Mouse (Mus musculus): ENCODE results near the gene Rsg1. TPM values are rescaled to one million over a fixed set of nuclear protein-coding genes. Genes with fewer than 3 reads are reported as not detected.

Rsg1 gene
- polyA plus RNA-seq, 1 experiment = 0.81 TPM

DNA sequence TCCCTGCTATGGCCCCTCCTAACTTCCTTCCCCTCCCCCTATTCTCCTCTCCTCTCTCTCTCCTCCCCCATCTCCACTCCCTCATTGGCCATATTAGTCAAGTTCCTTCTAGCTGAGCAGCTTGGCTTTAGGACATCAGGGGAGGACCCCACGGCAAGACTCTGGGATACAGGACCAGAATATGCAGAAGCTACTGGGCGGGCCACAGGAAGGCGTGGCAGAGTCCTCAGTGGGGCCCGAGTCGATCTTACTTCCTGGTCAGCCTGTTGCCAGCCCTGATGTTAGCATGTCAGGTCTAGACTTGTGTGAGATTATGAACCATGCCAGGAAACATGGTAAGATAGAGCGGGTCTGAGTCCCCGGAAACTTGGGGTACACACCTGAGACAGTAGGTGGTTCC, 14.9 kb downstream of the Rsg1 start:
- no peak overlapping the region for H3K27ac ChIP-seq (ENCODE audit: insufficient read depth, low read depth, low read length)
- H3K4me1 ChIP-seq (ENCODE audit: control insufficient read depth, insufficient read depth, insufficient read length, low read length) = no peaks in the 10 kb centered on the region; the same call in 1 of the 2 replicates
- H3K36me3 ChIP-seq (ENCODE audit: control insufficient read depth, insufficient read depth, low read length) = no peaks in the 10 kb centered on the region
- TF ChIP-seq POLR2A (IDR thresholded peaks at IDR 0.05; ENCODE audit: low read depth, low read length) (no peak), CTCF (IDR thresholded peaks at IDR 0.05; ENCODE audit: extremely low read depth, insufficient read length, insufficient replicate concordance, low read depth, low read length) (no peak)
- 32% methylated on average over 7 of the region's 7 CpGs for WGBS
- no peaks in the 10 kb centered on the region for H3K27me3 ChIP-seq (ENCODE audit: control insufficient read depth, insufficient read depth, low read length)
- no peak overlapping the region for H3K4me3 ChIP-seq (ENCODE audit: low read depth, low read length)

DNA sequence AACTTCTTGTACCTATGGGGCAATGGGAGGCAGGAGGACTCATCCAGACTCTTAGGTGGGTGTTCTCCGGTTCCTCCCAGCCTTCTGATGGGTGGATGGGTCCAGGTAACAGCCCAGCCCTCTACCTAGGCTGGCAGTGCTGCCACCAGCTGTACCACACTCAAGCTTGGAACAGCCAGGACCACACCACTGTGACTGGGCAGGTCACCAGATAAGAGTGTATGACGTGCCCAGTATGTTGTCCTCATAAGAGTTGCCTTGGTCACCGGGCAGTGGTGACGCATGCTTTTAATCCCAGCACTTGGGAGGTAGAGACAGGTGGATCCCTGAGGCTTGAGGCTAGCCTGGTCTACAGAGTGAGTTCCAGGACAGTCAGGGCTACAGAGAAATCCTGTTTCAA, 19.4 kb downstream of the Rsg1 start:
- WGBS = 82% methylated on average over 4 of the region's 4 CpGs
- Histone ChIP-seq H3K27ac (ENCODE audit: insufficient read depth, low read depth, low read length) (no peak overlapping the region), H3K36me3 (ENCODE audit: control insufficient read depth, insufficient read depth, low read length) (no peaks in the 10 kb centered on the region), H3K4me3 (ENCODE audit: low read depth, low read length) (no peak overlapping the region), H3K27me3 (ENCODE audit: control insufficient read depth, insufficient read depth, low read length) (no peaks in the 10 kb centered on the region), H3K4me1 (ENCODE audit: control insufficient read depth, insufficient read depth, insufficient read length, low read length) (no peaks in the 10 kb centered on the region; the same call in 1 of the 2 replicates)
- TF ChIP-seq POLR2A (IDR thresholded peaks at IDR 0.05; ENCODE audit: low read depth, low read length) = no peak
- no peak for TF ChIP-seq CTCF (IDR thresholded peaks at IDR 0.05; ENCODE audit: extremely low read depth, insufficient read length, insufficient replicate concordance, low read depth, low read length)

DNA sequence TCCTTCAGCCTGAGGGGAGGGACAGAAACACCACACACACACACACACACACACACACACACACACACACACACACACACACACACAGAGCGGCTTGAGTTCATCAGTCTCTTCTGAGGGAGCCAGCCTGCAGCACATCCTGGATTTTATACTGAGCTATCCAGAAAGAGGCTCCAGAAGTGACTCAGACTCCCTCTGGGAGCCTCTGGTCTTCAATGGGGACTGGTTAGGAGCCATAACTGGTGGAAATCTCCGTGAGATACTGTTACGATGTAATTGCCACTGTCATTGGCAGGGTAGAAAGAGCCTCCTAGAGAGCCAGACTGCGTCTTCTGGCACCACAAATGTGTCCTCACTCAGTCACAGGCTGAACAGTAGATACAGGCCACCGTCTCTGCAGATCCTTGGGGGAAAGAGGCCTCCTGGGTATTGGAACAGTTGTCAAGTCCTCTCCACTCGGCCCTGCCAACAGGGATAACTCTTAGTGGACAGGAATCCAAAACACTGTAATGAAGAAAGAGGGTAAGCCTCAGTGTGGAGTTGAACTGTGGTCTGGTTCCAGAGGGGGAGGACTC, 21.9 kb downstream of the Rsg1 start:
- WGBS = 81% methylated on average over 6 of the region's 6 CpGs
- no peak overlapping the region for H3K27ac ChIP-seq (ENCODE audit: insufficient read depth, low read depth, low read length)
- no peak overlapping the region for H3K4me3 ChIP-seq (ENCODE audit: low read depth, low read length)
- H3K4me1 ChIP-seq (ENCODE audit: control insufficient read depth, insufficient read depth, insufficient read length, low read length) = peaks cover 4% of the 10 kb centered on the region
- H3K36me3 ChIP-seq (ENCODE audit: control insufficient read depth, insufficient read depth, low read length) = no peaks in the 10 kb centered on the region
- no peaks in the 10 kb centered on the region for H3K27me3 ChIP-seq (ENCODE audit: control insufficient read depth, insufficient read depth, low read length)
- TF ChIP-seq CTCF (IDR thresholded peaks at IDR 0.05; ENCODE audit: extremely low read depth, insufficient read length, insufficient replicate concordance, low read depth, low read length) (no peak), POLR2A (IDR thresholded peaks at IDR 0.05; ENCODE audit: low read depth, low read length) (no peak)

DNA sequence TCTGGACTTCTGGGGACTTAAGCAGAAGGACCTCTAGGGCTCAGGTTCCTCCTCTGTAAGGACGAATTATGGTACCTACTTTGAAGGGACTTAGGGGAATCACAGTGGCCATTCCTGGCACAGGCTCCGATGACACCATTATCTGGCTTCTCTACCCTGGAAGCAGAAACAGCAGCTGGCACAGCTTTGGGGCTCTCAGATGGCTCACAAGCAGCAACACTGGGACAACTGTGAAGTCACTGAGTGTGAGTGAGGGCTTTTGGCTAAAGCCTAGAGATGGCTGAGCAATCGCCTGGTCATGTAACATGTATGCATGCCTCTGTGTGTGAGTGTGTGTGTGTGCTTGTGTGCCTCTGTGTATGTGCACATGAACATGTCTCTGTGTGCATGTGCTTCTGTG, 23.1 kb downstream of the Rsg1 start:
- Histone ChIP-seq H3K36me3 (ENCODE audit: control insufficient read depth, insufficient read depth, low read length) (no peaks in the 10 kb centered on the region), H3K4me3 (ENCODE audit: low read depth, low read length) (no peak overlapping the region), H3K4me1 (ENCODE audit: control insufficient read depth, insufficient read depth, insufficient read length, low read length) (peaks cover 13% of the 10 kb centered on the region), H3K27me3 (ENCODE audit: control insufficient read depth, insufficient read depth, low read length) (no peaks in the 10 kb centered on the region), H3K27ac (ENCODE audit: insufficient read depth, low read depth, low read length) (no peak overlapping the region)
- 83% methylated on average over 3 of the region's 3 CpGs for WGBS
- TF ChIP-seq CTCF (IDR thresholded peaks at IDR 0.05; ENCODE audit: extremely low read depth, insufficient read length, insufficient replicate concordance, low read depth, low read length) (no peak), POLR2A (IDR thresholded peaks at IDR 0.05; ENCODE audit: low read depth, low read length) (no peak)

DNA sequence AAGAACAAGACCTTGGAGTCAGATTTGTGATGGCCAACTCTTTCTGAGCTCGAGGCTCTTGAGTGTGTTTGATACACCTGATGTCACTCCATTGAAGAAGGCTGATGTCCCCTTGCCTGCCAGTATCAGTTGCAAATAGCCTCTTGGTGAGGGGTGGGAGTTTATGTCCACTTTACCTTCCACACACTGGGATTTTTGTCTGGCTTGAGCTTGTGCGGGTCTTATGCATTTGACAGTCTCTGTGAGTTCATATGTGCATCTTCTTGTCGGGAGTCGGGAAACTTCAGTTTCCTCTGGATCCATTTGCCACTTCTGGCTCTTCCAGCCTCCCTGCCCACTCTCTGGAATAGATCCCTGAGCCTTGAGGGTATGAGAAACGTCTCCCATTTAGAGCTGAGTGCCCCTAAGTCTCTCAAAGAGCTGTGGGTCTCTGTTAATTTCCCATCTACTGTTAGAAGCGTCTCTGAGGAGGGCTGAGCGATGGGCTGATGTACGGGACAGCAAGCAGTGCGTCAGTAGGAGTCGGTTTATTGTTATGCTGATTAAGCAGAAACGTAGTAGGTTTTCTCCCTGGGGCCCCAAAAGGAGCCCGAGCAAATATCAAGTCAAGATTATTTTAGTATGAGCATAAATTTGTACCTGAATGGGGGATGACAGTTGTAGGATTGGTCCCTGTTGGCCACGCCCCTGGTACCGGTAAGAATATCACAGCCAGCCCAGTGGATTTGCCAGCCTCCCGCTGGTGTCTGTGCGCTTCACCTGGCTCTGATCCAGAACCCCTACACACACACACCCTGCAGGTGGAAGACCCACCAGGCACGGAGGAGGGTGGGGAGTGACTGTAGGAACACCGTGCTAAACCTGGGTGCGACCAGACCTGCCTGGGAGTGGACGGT, 25.0 kb downstream of the Rsg1 start:
- no peak for TF ChIP-seq POLR2A (IDR thresholded peaks at IDR 0.05; ENCODE audit: low read depth, low read length)
- TF ChIP-seq CTCF (IDR thresholded peaks at IDR 0.05; ENCODE audit: extremely low read depth, insufficient read length, insufficient replicate concordance, low read depth, low read length) = no peak
- peak overlapping the region; percentile 23; the same call in 1 of the 2 replicates for H3K27ac ChIP-seq (ENCODE audit: insufficient read depth, low read depth, low read length)
- H3K4me1 ChIP-seq (ENCODE audit: control insufficient read depth, insufficient read depth, insufficient read length, low read length) = peaks cover 23% of the 10 kb centered on the region
- H3K4me3 ChIP-seq (ENCODE audit: low read depth, low read length) = peak overlapping the region; percentile 68
- no peaks in the 10 kb centered on the region for H3K27me3 ChIP-seq (ENCODE audit: control insufficient read depth, insufficient read depth, low read length)
- WGBS = 11% methylated on average over 20 of the region's 20 CpGs
- no peaks in the 10 kb centered on the region for H3K36me3 ChIP-seq (ENCODE audit: control insufficient read depth, insufficient read depth, low read length)

GRCm38 (mm10) chr4:141239388-141240125, 25.8 kb downstream of the Rsg1 start, which contains the start of gene Arhgef19:
Gene Arhgef19, plus strand, starts transcription at chr4:141239499.
- Histone ChIP-seq H3K36me3 (ENCODE audit: control insufficient read depth, insufficient read depth, low read length) (no peaks in the 10 kb centered on the region; the same call in 1 of the 2 replicates), H3K27ac (ENCODE audit: insufficient read depth, low read depth, low read length) (peak within 1 kb of the TSS; percentile 75), H3K27me3 (ENCODE audit: control insufficient read depth, insufficient read depth, low read length) (no peaks in the 10 kb centered on the region), H3K4me3 (ENCODE audit: low read depth, low read length) (peak within 1 kb of the TSS; percentile 68), H3K4me1 (ENCODE audit: control insufficient read depth, insufficient read depth, insufficient read length, low read length) (peaks cover 23% of the 10 kb centered on the region)
- peak; percentile 87 for TF ChIP-seq POLR2A (IDR thresholded peaks at IDR 0.05; ENCODE audit: low read depth, low read length)
- TF ChIP-seq CTCF (IDR thresholded peaks at IDR 0.05; ENCODE audit: extremely low read depth, insufficient read length, insufficient replicate concordance, low read depth, low read length) = no peak
- 1% methylated on average over 31 of the region's 31 CpGs for WGBS
